Mouse (Mus musculus) hindbrain, embryonic 15.5 days (tissue): Measurements from ENCODE around the gene Zfp174. TPM values are rescaled to one million over a fixed set of nuclear protein-coding genes. Genes with fewer than 3 reads are reported as not detected.
A peak's percentile ranks its signal among the peaks of the same experiment; 100 is the strongest.
"Not testable (repeated sequence)": the region's sequence is repeated elsewhere in the genome, so short reads cannot be mapped to it uniquely, and the experiment has no call there.

ENCODE experiments used
- ATAC-seq: fragments of 200-750 bp; cut with Nextera tagmentation; 2 replicates; pipeline ENCODE4 v1.8.0; 2017; ENCODE audit warnings: low read depth, moderate number of reproducible peaks, moderate TSS enrichment; ENCODE audit not compliant: low FRiP score
- H3K27ac ChIP-seq: fragments of 300-500 bp; sonication (generic); replicated peaks from 2 replicates; pipeline ENCODE4 v1.5.1; 2015; ENCODE audit warnings: mild to moderate bottlenecking, inconsistent platforms
- H3K27me3 ChIP-seq: fragments of 300-500 bp; sonication (generic); 2 replicates; pipeline ENCODE4 v1.6.1; 2015; ENCODE audit warnings: control low read depth, inconsistent platforms
- H3K36me3 ChIP-seq: fragments of 300-500 bp; sonication (generic); 2 replicates; pipeline ENCODE4 v1.6.1; 2015; ENCODE audit warnings: control low read depth, inconsistent platforms
- H3K4me1 ChIP-seq: fragments of 300-500 bp; sonication (generic); replicated peaks from 2 replicates; pipeline ENCODE4 v1.6.1; 2015; ENCODE audit warnings: control low read depth, inconsistent platforms
- H3K4me2 ChIP-seq: fragments of 300-500 bp; sonication (generic); 2 replicates; pipeline ENCODE4 v1.6.1; 2015; ENCODE audit warnings: moderate library complexity, mild to moderate bottlenecking, inconsistent platforms
- H3K4me3 ChIP-seq: fragments of 300-500 bp; sonication (generic); 2 replicates; pipeline ENCODE4 v1.5.1; 2015; ENCODE audit warnings: mild to moderate bottlenecking, inconsistent platforms
- H3K9ac ChIP-seq: fragments of 300-500 bp; sonication (generic); 2 replicates; pipeline ENCODE4 v1.6.1; 2015; ENCODE audit warnings: inconsistent platforms
- H3K9me3 ChIP-seq: fragments of 300-500 bp; sonication (generic); 2 replicates; pipeline ENCODE4 v1.6.1; 2016; ENCODE audit warnings: control low read depth, inconsistent platforms
- WGBS: fragments of 180-500 bp; shearing (Covaris S2); methylation state at CpG from one replicate; pipeline ENCODE4 v1.1.7; 2015; 5-methylcytosine and 5-hydroxymethylcytosine counted together
- polyA plus RNA-seq: library from polyadenylated mRNA; unstranded; fragments of >200 nt; fragmentation: Nextera tagmentation; extraction: Ambion mirVana; gene quantifications from 2 replicates; pipeline ENCODE4 v1.2.1, GENCODE M21; 2015

The Zfp174 gene
- polyA plus RNA-seq, 1 experiment from 2014 or later = 2.8 TPM

DNA sequence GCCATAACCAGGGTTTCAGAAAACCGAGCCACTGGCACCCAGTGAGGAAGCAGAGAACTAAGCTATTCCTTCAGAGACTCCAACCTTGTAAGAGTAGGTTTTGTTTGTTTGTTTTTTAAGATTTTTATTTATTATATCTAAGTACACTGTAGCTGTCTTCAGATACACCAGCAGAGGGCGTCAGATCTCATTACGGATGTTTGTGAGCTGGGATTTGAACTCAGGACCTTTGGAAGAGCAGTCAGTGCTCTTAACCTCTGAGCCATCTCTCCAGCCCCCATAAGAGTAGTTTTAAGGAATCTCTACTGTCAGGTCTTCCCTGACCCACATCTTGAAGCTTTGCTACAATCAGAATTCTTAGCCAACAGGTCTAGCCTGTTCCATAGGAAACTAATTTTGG, 1.3 kb downstream of the Zfp174 start:
- Histone ChIP-seq H3K4me2 (peak overlapping the region; percentile 65; the same call in 1 of the 2 replicates), H3K27me3 (no peaks in the 10 kb centered on the region), H3K27ac (no peak overlapping the region), H3K4me1 (peaks cover 9% of the 10 kb centered on the region), H3K9me3 (no peaks in the 10 kb centered on the region), H3K36me3 (no peaks in the 10 kb centered on the region), H3K9ac (no peak overlapping the region), H3K4me3 (no peak overlapping the region)
- 84% methylated on average over 3 of the region's 3 CpGs for WGBS
- ATAC-seq = no peak

DNA sequence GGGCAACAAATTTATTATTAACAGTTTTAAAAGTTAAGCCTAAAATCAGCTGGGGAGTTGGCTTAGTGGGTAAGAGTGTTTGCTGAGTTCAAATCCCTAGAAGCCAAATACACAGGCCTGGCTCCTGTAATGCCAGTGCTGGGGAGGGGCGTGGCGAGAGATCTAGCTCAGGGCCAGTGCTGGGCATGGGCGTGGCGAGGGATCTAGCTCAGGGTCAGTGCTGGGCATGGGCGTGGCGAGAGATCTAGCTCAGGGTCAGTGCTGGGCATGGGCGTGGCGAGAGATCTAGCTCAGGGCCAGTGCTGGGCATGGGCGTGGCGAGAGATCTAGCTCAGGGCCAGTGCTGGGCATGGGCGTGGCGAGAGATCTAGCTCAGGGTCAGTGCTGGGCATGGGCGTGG, 4.2 kb downstream of the Zfp174 start:
- H3K36me3 ChIP-seq, H3K4me2 ChIP-seq, H3K4me1 ChIP-seq, H3K9me3 ChIP-seq, H3K27ac ChIP-seq, H3K27me3 ChIP-seq, ATAC-seq, H3K9ac ChIP-seq, H3K4me3 ChIP-seq: not testable (repeated sequence)
- 93% methylated on average over 13 of the region's 13 CpGs for WGBS

DNA sequence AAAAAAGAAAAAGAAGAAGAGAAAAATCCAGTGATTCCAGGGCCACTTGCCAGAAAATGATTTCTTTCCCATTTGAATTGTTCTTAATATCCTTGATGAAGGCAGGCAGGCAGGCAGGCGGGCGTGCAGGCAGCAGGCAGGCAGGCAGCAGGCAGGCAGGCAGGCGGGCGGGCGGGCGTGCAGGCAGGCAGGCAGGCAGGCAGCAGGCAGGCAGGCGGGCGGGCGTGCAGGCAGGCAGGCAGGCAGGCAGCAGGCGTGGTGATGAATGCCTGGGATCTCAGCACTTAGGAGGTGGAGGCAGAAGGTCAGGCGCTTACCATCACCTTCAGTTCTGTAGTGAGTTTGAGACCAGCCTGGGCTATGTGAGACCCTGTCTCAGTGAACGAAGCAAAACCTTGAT, 5.5 kb downstream of the Zfp174 start:
- H3K9me3 ChIP-seq = no peaks in the 10 kb centered on the region
- no peak overlapping the region for H3K27ac ChIP-seq
- H3K4me2 ChIP-seq = no peak overlapping the region
- peaks cover 5% of the 10 kb centered on the region for H3K4me1 ChIP-seq
- peaks cover 18% of the 10 kb centered on the region; the same call in 1 of the 2 replicates for H3K36me3 ChIP-seq
- no peak for ATAC-seq
- H3K9ac ChIP-seq = no peak overlapping the region
- no peaks in the 10 kb centered on the region for H3K27me3 ChIP-seq
- no peak overlapping the region for H3K4me3 ChIP-seq
- WGBS = 38% methylated on average over 12 of the region's 12 CpGs

GRCm38 (mm10) chr16:3854437-3855182, 7.5 kb downstream of the Zfp174 start:
- Histone ChIP-seq H3K4me3 (no peak overlapping the region), H3K9me3 (no peaks in the 10 kb centered on the region), H3K36me3 (peaks cover 18% of the 10 kb centered on the region; the same call in 1 of the 2 replicates), H3K4me2 (no peak overlapping the region), H3K27me3 (no peaks in the 10 kb centered on the region), H3K9ac (no peak overlapping the region), H3K27ac (no peak overlapping the region), H3K4me1 (no peaks in the 10 kb centered on the region)
- no peak for ATAC-seq
- WGBS = 50% methylated on average over 11 of the region's 11 CpGs

- WGBS = 89% methylated on average over 1 of the region's 1 CpGs
- Histone ChIP-seq H3K36me3 (peaks cover 21% of the 10 kb centered on the region; the same call in 1 of the 2 replicates), H3K4me3 (no peak overlapping the region), H3K9me3 (no peaks in the 10 kb centered on the region), H3K9ac (no peak overlapping the region), H3K4me1 (no peaks in the 10 kb centered on the region), H3K27ac (no peak overlapping the region), H3K4me2 (no peak overlapping the region), H3K27me3 (no peaks in the 10 kb centered on the region)
- no peak for ATAC-seq
Observed at GRCm38 (mm10) chr16:3855776-3856175, 8.7 kb downstream of the Zfp174 start.

DNA sequence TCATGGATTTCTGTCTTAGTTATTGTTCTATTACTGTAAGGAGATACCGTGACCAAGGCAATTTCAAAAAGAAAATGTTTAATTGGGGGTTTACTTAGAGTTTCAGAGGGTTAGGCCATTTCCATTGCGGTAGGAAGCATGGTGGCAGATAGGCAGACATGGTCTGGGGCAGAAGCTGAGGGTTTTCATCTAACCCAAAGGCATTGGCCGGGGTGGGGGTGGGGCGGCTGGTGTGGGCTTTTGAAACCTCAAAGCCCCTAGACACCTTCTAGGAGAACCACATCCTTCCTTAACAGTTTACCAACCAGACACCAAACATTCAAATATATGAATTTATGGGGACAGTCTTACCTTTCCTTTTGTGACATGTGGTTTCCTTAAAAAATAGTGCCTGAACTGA, 12.2 kb downstream of the Zfp174 start:
- H3K27me3 ChIP-seq = no peaks in the 10 kb centered on the region

GRCm38 (mm10) chr16:3871815-3872214, 24.7 kb downstream of the Zfp174 start:
- H3K4me2 ChIP-seq = peak overlapping the region; percentile 79
- H3K27me3 ChIP-seq = no peaks in the 10 kb centered on the region
- WGBS = 3% methylated on average over 16 of the region's 16 CpGs
- peak overlapping the region; percentile 64 for H3K9ac ChIP-seq
- peaks cover 14% of the 10 kb centered on the region for H3K36me3 ChIP-seq
- peaks cover 22% of the 10 kb centered on the region for H3K4me1 ChIP-seq
- H3K4me3 ChIP-seq = peak overlapping the region; percentile 57
- H3K27ac ChIP-seq = peak overlapping the region; percentile 51; the same call in 1 of the 2 replicates
- no peaks in the 10 kb centered on the region for H3K9me3 ChIP-seq
- 0 out of 2 replicates have a peak, but pooled peaks have one; percentile 8 for ATAC-seq

More for the DNA sequence above, 12.2 kb downstream of the Zfp174 start:
- WGBS = 95% methylated on average over 4 of the region's 4 CpGs
- Histone ChIP-seq H3K4me3 (no peak overlapping the region), H3K27ac (no peak overlapping the region), H3K4me2 (no peak overlapping the region), H3K9ac (no peak overlapping the region), H3K4me1 (no peaks in the 10 kb centered on the region), H3K36me3 (peaks cover 42% of the 10 kb centered on the region), H3K9me3 (no peaks in the 10 kb centered on the region)
- ATAC-seq = no peak

DNA sequence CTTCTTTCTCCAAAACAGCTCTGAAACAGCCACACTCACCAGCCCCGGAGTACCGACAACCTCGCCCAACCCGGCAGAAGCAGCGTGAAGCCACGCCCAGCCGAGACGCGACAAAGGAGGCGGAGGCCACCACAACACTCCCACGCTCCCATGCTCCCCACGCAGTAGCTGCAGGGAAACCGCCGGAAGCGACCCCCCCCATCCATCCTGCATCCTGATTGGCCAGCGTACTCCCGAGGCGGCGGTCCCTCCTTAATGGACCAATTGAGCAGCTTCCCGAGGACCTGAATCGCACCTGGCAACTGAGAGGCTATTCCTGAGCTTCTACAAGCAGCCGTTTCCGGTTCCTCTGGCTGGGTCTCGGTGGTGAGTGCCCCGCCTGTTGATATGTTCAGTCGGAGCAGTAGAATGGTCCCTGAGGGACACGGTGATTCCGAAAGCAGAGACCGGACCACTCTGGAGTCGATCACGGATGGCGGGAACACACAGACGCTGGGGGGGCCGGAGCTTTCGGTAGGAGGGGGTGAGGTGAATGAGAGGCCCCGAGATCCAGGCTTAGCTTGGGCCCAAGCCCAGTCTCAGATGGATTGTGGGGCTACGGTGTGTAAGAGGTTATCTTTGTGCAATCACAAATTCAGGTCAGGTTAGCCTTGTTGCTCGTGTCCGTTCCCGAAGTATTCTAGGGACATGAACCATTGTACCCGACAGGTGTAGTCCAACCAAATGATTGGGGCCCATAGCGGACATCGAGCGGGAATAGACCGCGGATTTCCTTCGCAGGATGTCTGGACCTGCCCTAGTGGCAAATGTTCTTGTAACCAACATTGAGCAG, 25.4 kb downstream of the Zfp174 start, which contains the start of gene Naa60:
TSS of gene Naa60 (plus strand) at position 160 of the 832 bp plus-strand sequence.
- Histone ChIP-seq H3K27me3 (no peaks in the 10 kb centered on the region), H3K4me2 (peak within 1 kb of the TSS; percentile 79), H3K36me3 (peaks cover 14% of the 10 kb centered on the region), H3K9me3 (no peaks in the 10 kb centered on the region), H3K4me1 (peaks cover 22% of the 10 kb centered on the region), H3K9ac (peak within 1 kb of the TSS; percentile 64), H3K4me3 (peak within 1 kb of the TSS; percentile 57), H3K27ac (peak within 1 kb of the TSS; percentile 68)
- ATAC-seq = peak; percentile 98
- 3% methylated on average over 47 of the region's 47 CpGs for WGBS

GRCm38 (mm10) chr16:3876346-3876745, 29.3 kb downstream of the Zfp174 start:
- no peak overlapping the region for H3K4me2 ChIP-seq
- H3K4me1 ChIP-seq = peaks cover 17% of the 10 kb centered on the region
- no peak overlapping the region for H3K9ac ChIP-seq
- H3K27ac ChIP-seq = no peak overlapping the region
- H3K36me3 ChIP-seq = peaks cover 12% of the 10 kb centered on the region
- H3K4me3 ChIP-seq = no peak overlapping the region
- ATAC-seq = no peak
- 96% methylated on average over 4 of the region's 4 CpGs for WGBS
- no peaks in the 10 kb centered on the region for H3K9me3 ChIP-seq
- no peaks in the 10 kb centered on the region for H3K27me3 ChIP-seq

GRCm38 (mm10) chr16:3884201-3885064, 37.4 kb downstream of the Zfp174 start, which contains the start of the genes Zfp597 and Gm20695:
Gene Zfp597, minus strand, starts transcription at chr16:3884561.
Gene Gm20695, plus strand, starts transcription at chr16:3884648.
- Histone ChIP-seq H3K4me2 (peak within 1 kb of the TSS; percentile 71), H3K27ac (peak within 1 kb of the TSS; percentile 97), H3K4me3 (peak within 1 kb of the TSS; percentile 79), H3K27me3 (no peaks in the 10 kb centered on the region), H3K4me1 (peaks cover 33% of the 10 kb centered on the region), H3K36me3 (peaks cover 2% of the 10 kb centered on the region; the same call in 1 of the 2 replicates), H3K9me3 (no peaks in the 10 kb centered on the region), H3K9ac (peak within 1 kb of the TSS; percentile 69)
- ATAC-seq = peak; percentile 99
- under 1% methylated on average over 88 of the region's 88 CpGs for WGBS

DNA sequence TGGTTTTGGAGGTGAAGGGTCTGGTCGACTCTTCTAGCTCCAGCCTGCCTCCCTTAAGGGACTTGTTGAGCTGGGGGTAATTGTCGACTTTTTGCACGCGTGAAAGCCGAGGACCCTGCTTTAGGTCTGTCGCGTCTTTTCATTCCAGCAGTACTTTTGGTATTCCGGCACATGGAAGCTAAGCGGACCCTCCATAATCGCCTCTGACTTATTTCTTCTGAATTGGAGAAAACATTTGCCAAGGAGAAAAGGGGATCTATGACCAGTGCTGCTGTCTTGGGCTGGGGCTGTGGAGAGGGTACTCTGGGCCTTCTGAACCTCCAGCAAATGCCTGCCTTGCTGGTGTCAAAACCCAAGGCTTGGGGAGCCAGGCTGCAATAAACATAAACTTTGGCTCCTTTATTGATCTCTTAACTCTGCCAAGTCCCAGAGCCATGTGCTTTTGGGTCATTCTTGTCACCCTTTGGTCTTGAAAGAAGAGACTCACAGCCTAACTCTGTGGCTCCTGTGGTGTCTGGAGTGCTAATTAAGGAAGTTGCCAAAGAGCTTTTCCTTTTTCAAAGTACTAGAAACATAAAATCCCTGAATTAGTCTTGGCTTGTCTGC, 38.1 kb downstream of the Zfp174 start:
- 0 out of 2 replicates have a peak, but pooled peaks have one; percentile 0 for ATAC-seq
- H3K4me3 ChIP-seq = peak overlapping the region; percentile 79
- peak overlapping the region; percentile 97 for H3K27ac ChIP-seq
- 4% methylated on average over 10 of the region's 10 CpGs for WGBS
- H3K27me3 ChIP-seq = no peaks in the 10 kb centered on the region
- H3K9ac ChIP-seq = peak overlapping the region; percentile 69
- peak overlapping the region; percentile 71 for H3K4me2 ChIP-seq
- H3K4me1 ChIP-seq = peaks cover 33% of the 10 kb centered on the region
- no peaks in the 10 kb centered on the region for H3K36me3 ChIP-seq
- no peaks in the 10 kb centered on the region for H3K9me3 ChIP-seq
